ENCODE assay signal across 8 mouse cellular contexts in genomic region chr12:80938642-80939041, GRCm38 (mm10). TPM values are rescaled to one million over a fixed set of nuclear protein-coding genes. Genes with fewer than 3 reads are reported as not detected.
DNase-seq lines count a peak whose midpoint lies in the region; ATAC-seq lines count a peak whose summit lies in the region.

No protein-coding gene starts in this region.

- H3K4me1 ChIP-seq in hindbrain, embryonic 16.5 days (ENCODE audit: control insufficient read depth, insufficient read depth, low read depth, low read length), result no peaks in the 10 kb centered on the region

- peak; percentile 92 for DNase-seq in 416B (ENCODE audit: low read depth)
- peak; percentile 86 for DNase-seq in CD4-positive, CD25-positive, alpha-beta regulatory T cell, adult 2 months (ENCODE audit: low read depth, low spot score)
- DNase-seq in heart, adult 9 months (ENCODE audit: low spot score in 2 of 2), result peak; percentile 69 to 75
- peak; percentile 87 for DNase-seq in kidney, postnatal 10 days
- DNase-seq in thymus, postnatal 0 days (ENCODE audit: low spot score), result peak; percentile 71
- DNase-seq in Muller cell, postnatal 12 days (ENCODE audit: inconsistent ontology term), result no peak

- H3K36me3 ChIP-seq in macrophage (ENCODE audit: inconsistent target), result no peaks in the 10 kb centered on the region
- H3K36me3 ChIP-seq in hindbrain, embryonic 16.5 days (ENCODE audit: control insufficient read depth, insufficient read depth, low read length), result no peaks in the 10 kb centered on the region

- no peaks in the 10 kb centered on the region for H3K9me3 ChIP-seq in hindbrain, embryonic 16.5 days (ENCODE audit: control insufficient read depth, low read length)

- H3K27ac ChIP-seq in macrophage, result peak overlapping the region; percentile 96
- no peak overlapping the region for H3K27ac ChIP-seq in hindbrain, embryonic 16.5 days (ENCODE audit: low read depth, low read length)

- H3K4me2 ChIP-seq in hindbrain, embryonic 16.5 days (ENCODE audit: low read length), result no peak overlapping the region

- no peak for ATAC-seq in hindbrain, embryonic 16.5 days

- peak overlapping the region; percentile 3; the same call in 1 of the 2 replicates for H3K4me3 ChIP-seq in macrophage (ENCODE audit: inconsistent target)
- H3K4me3 ChIP-seq in hindbrain, embryonic 16.5 days (ENCODE audit: low read length), result no peak overlapping the region

- 0% methylated on average over 5 of the region's 5 CpGs for WGBS in macrophage (ENCODE audit: missing documents)
- 70% methylated on average over 5 of the region's 5 CpGs for WGBS in hindbrain, embryonic 16.5 days

- no peaks in the 10 kb centered on the region for H3K27me3 ChIP-seq in hindbrain, embryonic 16.5 days (replicated peaks; ENCODE audit: control insufficient read depth, insufficient read depth, low read length)

- H3K9ac ChIP-seq in hindbrain, embryonic 16.5 days (ENCODE audit: low read depth, low read length), result no peak overlapping the region

- H3K79me2 ChIP-seq in macrophage (ENCODE audit: inconsistent target), result no peaks in the 10 kb centered on the region

RNA-seq across cellular contexts. Expression of gene Srsf5, which starts 6.7 kb away (rescaled TPM):
- total RNA-seq in macrophage (2018; cell fraction: chromatin; rRNA removed), result 1,000 to 10,000 TPM; 1,478 to 2,930 (median 2,152) TPM
- 100 to 1,000 TPM; 128 to 425 (median 226) TPM for total RNA-seq in macrophage (2018; cell fraction: cytosol; rRNA removed)
- 1,000 to 10,000 TPM in 19 of 26 experiments, 100 to 1,000 TPM in 7; 770 to 1,971 (median 1,269) TPM for total RNA-seq in macrophage (2018; cell fraction: nucleus; rRNA removed)
- 244 to 534 TPM (median 325 TPM) in 3 replicates for polyA plus RNA-seq in macrophage (2018)
- 655 and 689 TPM in 2 replicates for polyA plus RNA-seq in thymus, postnatal 0 days (2015; fragmentation: Nextera tagmentation; extraction: Ambion mirVana)
- polyA plus RNA-seq in hindbrain, embryonic 16.5 days (2015; fragmentation: Nextera tagmentation; extraction: Ambion mirVana), result 371 and 381 TPM in 2 replicates

RNA-seq across cellular contexts. Expression of gene Slc10a1, which starts 29.9 kb away (rescaled TPM):
- under 1 TPM in 1 of 26 experiments, not detected in 25; 0.46 TPM for total RNA-seq in macrophage (2018; cell fraction: chromatin; rRNA removed)
- total RNA-seq in macrophage (2018; cell fraction: cytosol; rRNA removed), result under 1 TPM in 1 of 26 experiments, not detected in 25; 0.26 TPM
- total RNA-seq in macrophage (2018; cell fraction: nucleus; rRNA removed), result not detected
- polyA plus RNA-seq in macrophage (2018), result not detected in 3 replicates
- 0.36 and 0.59 TPM in 2 replicates for polyA plus RNA-seq in thymus, postnatal 0 days (2015; fragmentation: Nextera tagmentation; extraction: Ambion mirVana)
- 0.43 and 0.61 TPM in 2 replicates for polyA plus RNA-seq in hindbrain, embryonic 16.5 days (2015; fragmentation: Nextera tagmentation; extraction: Ambion mirVana)
